Mouse (Mus musculus): Measurements from ENCODE around the gene Cachd1. TPM values are rescaled to one million over a fixed set of nuclear protein-coding genes. Genes with fewer than 3 reads are reported as not detected.

Gene Cachd1
- polyA plus RNA-seq, 1 experiment, result 6.3 TPM

- H3K4me1 ChIP-seq (ENCODE audit: control insufficient read depth, insufficient read depth, low read length), result no peaks in the 10 kb centered on the region
- H3K9ac ChIP-seq (ENCODE audit: low read depth, poor library complexity, severe bottlenecking), result no peak overlapping the region
- TF ChIP-seq CTCF (IDR thresholded peaks at IDR 0.05; ENCODE audit: low read depth, low read length), result no peak
- no peak for TF ChIP-seq POLR2A (IDR thresholded peaks at IDR 0.05; ENCODE audit: insufficient read depth, low read length)
- TF ChIP-seq EP300 (IDR thresholded peaks at IDR 0.05; ENCODE audit: insufficient read depth, low read depth, low read length), result no peak
- H3K9me3 ChIP-seq (replicated peaks; ENCODE audit: control insufficient read depth, insufficient read depth, low read length, poor library complexity, severe bottlenecking), result no peaks in the 10 kb centered on the region
- H3K27ac ChIP-seq (ENCODE audit: insufficient read depth, low read length), result no peak overlapping the region
- H3K27me3 ChIP-seq (ENCODE audit: control insufficient read depth, insufficient read depth, low read length, poor library complexity, severe bottlenecking), result no peaks in the 10 kb centered on the region
- no peaks in the 10 kb centered on the region for H3K36me3 ChIP-seq (ENCODE audit: control insufficient read depth, insufficient read depth, low read length, poor library complexity, severe bottlenecking)
- no peak overlapping the region for H3K4me3 ChIP-seq (ENCODE audit: low read depth, low read length)
Measured at GRCm38 (mm10) chr4:100857411-100857869, 81.0 kb downstream of the Cachd1 start.

GRCm38 (mm10) chr4:100863861-100864428 is 87.5 kb downstream of the Cachd1 start:
- no peak for TF ChIP-seq CTCF (IDR thresholded peaks at IDR 0.05; ENCODE audit: low read depth, low read length)
- no peak for TF ChIP-seq POLR2A (IDR thresholded peaks at IDR 0.05; ENCODE audit: insufficient read depth, low read length)
- no peak for TF ChIP-seq EP300 (IDR thresholded peaks at IDR 0.05; ENCODE audit: insufficient read depth, low read depth, low read length)
- Histone ChIP-seq H3K9me3 (replicated peaks; ENCODE audit: control insufficient read depth, insufficient read depth, low read length, poor library complexity, severe bottlenecking) (no peaks in the 10 kb centered on the region), H3K27ac (ENCODE audit: insufficient read depth, low read length) (no peak overlapping the region), H3K4me3 (ENCODE audit: low read depth, low read length) (no peak overlapping the region), H3K4me1 (ENCODE audit: control insufficient read depth, insufficient read depth, low read length) (no peaks in the 10 kb centered on the region), H3K27me3 (ENCODE audit: control insufficient read depth, insufficient read depth, low read length, poor library complexity, severe bottlenecking) (no peaks in the 10 kb centered on the region; the same call in 1 of the 2 replicates), H3K36me3 (ENCODE audit: control insufficient read depth, insufficient read depth, low read length, poor library complexity, severe bottlenecking) (no peaks in the 10 kb centered on the region), H3K9ac (ENCODE audit: low read depth, poor library complexity, severe bottlenecking) (no peak overlapping the region)

GRCm38 (mm10) chr4:100865423-100865822 is 88.9 kb downstream of the Cachd1 start:
- Histone ChIP-seq H3K4me3 (ENCODE audit: low read depth, low read length) (no peak overlapping the region), H3K9me3 (replicated peaks; ENCODE audit: control insufficient read depth, insufficient read depth, low read length, poor library complexity, severe bottlenecking) (no peaks in the 10 kb centered on the region), H3K36me3 (ENCODE audit: control insufficient read depth, insufficient read depth, low read length, poor library complexity, severe bottlenecking) (no peaks in the 10 kb centered on the region), H3K9ac (ENCODE audit: low read depth, poor library complexity, severe bottlenecking) (no peak overlapping the region), H3K4me1 (ENCODE audit: control insufficient read depth, insufficient read depth, low read length) (no peaks in the 10 kb centered on the region), H3K27ac (ENCODE audit: insufficient read depth, low read length) (no peak overlapping the region), H3K27me3 (ENCODE audit: control insufficient read depth, insufficient read depth, low read length, poor library complexity, severe bottlenecking) (no peaks in the 10 kb centered on the region; the same call in 1 of the 2 replicates)
- no peak for TF ChIP-seq EP300 (IDR thresholded peaks at IDR 0.05; ENCODE audit: insufficient read depth, low read depth, low read length)
- no peak for TF ChIP-seq POLR2A (IDR thresholded peaks at IDR 0.05; ENCODE audit: insufficient read depth, low read length)
- TF ChIP-seq CTCF (IDR thresholded peaks at IDR 0.05; ENCODE audit: low read depth, low read length), result no peak

GRCm38 (mm10) chr4:100865962-100866703 is 89.7 kb downstream of the Cachd1 start:
- H3K9me3 ChIP-seq (replicated peaks; ENCODE audit: control insufficient read depth, insufficient read depth, low read length, poor library complexity, severe bottlenecking), result no peaks in the 10 kb centered on the region
- H3K4me1 ChIP-seq (ENCODE audit: control insufficient read depth, insufficient read depth, low read length), result no peaks in the 10 kb centered on the region
- H3K9ac ChIP-seq (ENCODE audit: low read depth, poor library complexity, severe bottlenecking), result no peak overlapping the region
- H3K4me3 ChIP-seq (ENCODE audit: low read depth, low read length), result no peak overlapping the region
- H3K36me3 ChIP-seq (ENCODE audit: control insufficient read depth, insufficient read depth, low read length, poor library complexity, severe bottlenecking), result no peaks in the 10 kb centered on the region
- no peak for TF ChIP-seq POLR2A (IDR thresholded peaks at IDR 0.05; ENCODE audit: insufficient read depth, low read length)
- no peak for TF ChIP-seq EP300 (IDR thresholded peaks at IDR 0.05; ENCODE audit: insufficient read depth, low read depth, low read length)
- no peak for TF ChIP-seq CTCF (IDR thresholded peaks at IDR 0.05; ENCODE audit: low read depth, low read length)
- no peak overlapping the region for H3K27ac ChIP-seq (ENCODE audit: insufficient read depth, low read length)
- no peaks in the 10 kb centered on the region; the same call in 1 of the 2 replicates for H3K27me3 ChIP-seq (ENCODE audit: control insufficient read depth, insufficient read depth, low read length, poor library complexity, severe bottlenecking)

GRCm38 (mm10) chr4:100877351-100877750 is 100.9 kb downstream of the Cachd1 start:
- Histone ChIP-seq H3K27me3 (ENCODE audit: control insufficient read depth, insufficient read depth, low read length, poor library complexity, severe bottlenecking) (no peaks in the 10 kb centered on the region), H3K9ac (ENCODE audit: low read depth, poor library complexity, severe bottlenecking) (no peak overlapping the region), H3K36me3 (ENCODE audit: control insufficient read depth, insufficient read depth, low read length, poor library complexity, severe bottlenecking) (no peaks in the 10 kb centered on the region), H3K4me1 (ENCODE audit: control insufficient read depth, insufficient read depth, low read length) (no peaks in the 10 kb centered on the region), H3K4me3 (ENCODE audit: low read depth, low read length) (no peak overlapping the region), H3K9me3 (replicated peaks; ENCODE audit: control insufficient read depth, insufficient read depth, low read length, poor library complexity, severe bottlenecking) (no peaks in the 10 kb centered on the region), H3K27ac (ENCODE audit: insufficient read depth, low read length) (no peak overlapping the region)
- TF ChIP-seq EP300 (IDR thresholded peaks at IDR 0.05; ENCODE audit: insufficient read depth, low read depth, low read length), result no peak
- no peak for TF ChIP-seq POLR2A (IDR thresholded peaks at IDR 0.05; ENCODE audit: insufficient read depth, low read length)
- TF ChIP-seq CTCF (IDR thresholded peaks at IDR 0.05; ENCODE audit: low read depth, low read length), result no peak

- no peak overlapping the region for H3K27ac ChIP-seq (ENCODE audit: insufficient read depth, low read length)
- H3K9me3 ChIP-seq (replicated peaks; ENCODE audit: control insufficient read depth, insufficient read depth, low read length, poor library complexity, severe bottlenecking), result no peaks in the 10 kb centered on the region
- no peaks in the 10 kb centered on the region for H3K36me3 ChIP-seq (ENCODE audit: control insufficient read depth, insufficient read depth, low read length, poor library complexity, severe bottlenecking)
- H3K27me3 ChIP-seq (ENCODE audit: control insufficient read depth, insufficient read depth, low read length, poor library complexity, severe bottlenecking), result no peaks in the 10 kb centered on the region
- no peaks in the 10 kb centered on the region for H3K4me1 ChIP-seq (ENCODE audit: control insufficient read depth, insufficient read depth, low read length)
- no peak overlapping the region for H3K4me3 ChIP-seq (ENCODE audit: low read depth, low read length)
- TF ChIP-seq POLR2A (IDR thresholded peaks at IDR 0.05; ENCODE audit: insufficient read depth, low read length) (no peak), CTCF (IDR thresholded peaks at IDR 0.05; ENCODE audit: low read depth, low read length) (no peak), EP300 (IDR thresholded peaks at IDR 0.05; ENCODE audit: insufficient read depth, low read depth, low read length) (no peak)
- H3K9ac ChIP-seq (ENCODE audit: low read depth, poor library complexity, severe bottlenecking), result no peak overlapping the region
Measured at GRCm38 (mm10) chr4:100879414-100879813, 102.9 kb downstream of the Cachd1 start.
